Mouse (Mus musculus) neural tube, embryonic 15.5 days (tissue): ENCODE data around the gene Fam178b. TPM values are rescaled to one million over a fixed set of nuclear protein-coding genes. Genes with fewer than 3 reads are reported as not detected.

Source experiments
- ATAC-seq: fragments of 200-750 bp; cut with Nextera tagmentation; 2 replicates; pipeline ENCODE4 v1.8.0; 2017; ENCODE audit warnings: mild to moderate bottlenecking, moderate TSS enrichment, moderate library complexity; ENCODE audit not compliant: low FRiP score
- H3K27ac ChIP-seq: fragments of 300-500 bp; sonication (generic); replicated peaks from 2 replicates; pipeline ENCODE4 v1.5.1; 2015; ENCODE audit warnings: mild to moderate bottlenecking, inconsistent platforms
- H3K27me3 ChIP-seq: fragments of 300-500 bp; sonication (generic); replicated peaks from 2 replicates; pipeline ENCODE4 v1.6.1; 2015; ENCODE audit warnings: inconsistent platforms
- H3K36me3 ChIP-seq: fragments of 300-500 bp; sonication (generic); 2 replicates; pipeline ENCODE4 v1.6.1; 2015; ENCODE audit warnings: inconsistent platforms
- H3K4me1 ChIP-seq: fragments of 300-500 bp; sonication (generic); 2 replicates; pipeline ENCODE4 v1.6.1; 2015; ENCODE audit warnings: inconsistent platforms
- H3K4me2 ChIP-seq: fragments of 300-500 bp; sonication (generic); 2 replicates; pipeline ENCODE4 v1.6.1; 2015; ENCODE audit warnings: inconsistent platforms, mild to moderate bottlenecking, moderate library complexity
- H3K4me3 ChIP-seq: fragments of 300-500 bp; sonication (generic); replicated peaks from 2 replicates; pipeline ENCODE4 v1.5.1; 2015; ENCODE audit warnings: mild to moderate bottlenecking, inconsistent platforms
- H3K9ac ChIP-seq: fragments of 300-500 bp; sonication (generic); replicated peaks from 2 replicates; pipeline ENCODE4 v1.6.1; 2015; ENCODE audit warnings: mild to moderate bottlenecking, inconsistent platforms
- H3K9me3 ChIP-seq: fragments of 300-500 bp; sonication (generic); replicated peaks from 2 replicates; pipeline ENCODE4 v1.6.1; 2016; ENCODE audit warnings: inconsistent platforms
- WGBS: fragments of 180-500 bp; shearing (Covaris S2); methylation state at CpG from one replicate; pipeline ENCODE4 v1.1.7; 2015; ENCODE audit warnings: mixed read lengths; 5-methylcytosine and 5-hydroxymethylcytosine counted together
- polyA plus RNA-seq: library from polyadenylated mRNA; unstranded; fragments of >200 nt; fragmentation: Nextera tagmentation; extraction: Ambion mirVana; gene quantifications from 2 replicates; pipeline ENCODE4 v1.2.1, GENCODE M21; 2015

Fam178b gene
- polyA plus RNA-seq, 1 experiment from 2014 or later: 0.27 TPM

- Histone ChIP-seq H3K4me1 (peaks cover 40% of the 10 kb centered on the region), H3K36me3 (peaks cover 22% of the 10 kb centered on the region), H3K27me3 (no peaks in the 10 kb centered on the region), H3K9me3 (no peaks in the 10 kb centered on the region), H3K9ac (peak overlapping the region; percentile 97), H3K27ac (peak overlapping the region; percentile 96), H3K4me3 (peak overlapping the region; percentile 96), H3K4me2 (peak overlapping the region; percentile 95)
- WGBS: 0% methylated on average over 47 of the region's 48 CpGs
- ATAC-seq: peak; percentile 68
Measured at GRCm38 (mm10) chr1:36557457-36558011, 125.4 kb downstream of the Fam178b start.

GRCm38 (mm10) chr1:36556553-36557456, 126.2 kb downstream of the Fam178b start:
- peaks cover 40% of the 10 kb centered on the region for H3K4me1 ChIP-seq
- no peaks in the 10 kb centered on the region for H3K9me3 ChIP-seq
- H3K9ac ChIP-seq: peak overlapping the region; percentile 97
- no peaks in the 10 kb centered on the region for H3K27me3 ChIP-seq
- H3K4me2 ChIP-seq: peak overlapping the region; percentile 95
- H3K27ac ChIP-seq: peak overlapping the region; percentile 96
- under 1% methylated on average over 50 of the region's 52 CpGs for WGBS
- H3K4me3 ChIP-seq: peak overlapping the region; percentile 96
- ATAC-seq: peak; percentile 84
- peaks cover 29% of the 10 kb centered on the region for H3K36me3 ChIP-seq

- peaks cover 38% of the 10 kb centered on the region for H3K36me3 ChIP-seq
- no peaks in the 10 kb centered on the region for H3K9me3 ChIP-seq
- H3K9ac ChIP-seq: peak overlapping the region; percentile 97
- peaks cover 45% of the 10 kb centered on the region for H3K4me1 ChIP-seq
- H3K4me2 ChIP-seq: peak overlapping the region; percentile 95
- no peak for ATAC-seq
- peak overlapping the region; percentile 96 for H3K4me3 ChIP-seq
- H3K27me3 ChIP-seq: no peaks in the 10 kb centered on the region
- 1% methylated on average over 8 of the region's 8 CpGs for WGBS
- peak overlapping the region; percentile 96 for H3K27ac ChIP-seq
Measured at GRCm38 (mm10) chr1:36555798-36556395, 127.1 kb downstream of the Fam178b start.

- Histone ChIP-seq H3K36me3 (peaks cover 48% of the 10 kb centered on the region), H3K27ac (peak overlapping the region; percentile 96), H3K4me2 (peak overlapping the region; percentile 95), H3K4me1 (peaks cover 49% of the 10 kb centered on the region), H3K9ac (peak overlapping the region; percentile 97), H3K4me3 (peak overlapping the region; percentile 96), H3K27me3 (no peaks in the 10 kb centered on the region), H3K9me3 (no peaks in the 10 kb centered on the region)
- ATAC-seq: no peak
- 58% methylated on average over 21 of the region's 21 CpGs for WGBS
Measured at GRCm38 (mm10) chr1:36554633-36555399, 128.2 kb downstream of the Fam178b start.

- peaks cover 59% of the 10 kb centered on the region for H3K4me1 ChIP-seq
- no peak overlapping the region for H3K27ac ChIP-seq
- no peak for ATAC-seq
- WGBS: 92% methylated on average over 16 of the region's 16 CpGs
- no peaks in the 10 kb centered on the region for H3K27me3 ChIP-seq
- H3K4me3 ChIP-seq: no peak overlapping the region
- no peak overlapping the region for H3K9ac ChIP-seq
- no peaks in the 10 kb centered on the region for H3K9me3 ChIP-seq
- H3K4me2 ChIP-seq: no peak overlapping the region
- H3K36me3 ChIP-seq: peaks cover 58% of the 10 kb centered on the region
Measured at GRCm38 (mm10) chr1:36552506-36552905, 130.5 kb downstream of the Fam178b start.

GRCm38 (mm10) chr1:36551904-36552303, 131.1 kb downstream of the Fam178b start:
- no peak for ATAC-seq
- H3K36me3 ChIP-seq: peaks cover 58% of the 10 kb centered on the region
- no peaks in the 10 kb centered on the region for H3K27me3 ChIP-seq
- H3K4me1 ChIP-seq: peaks cover 62% of the 10 kb centered on the region
- no peak overlapping the region for H3K4me2 ChIP-seq
- no peak overlapping the region for H3K27ac ChIP-seq
- no peak overlapping the region for H3K4me3 ChIP-seq
- no peak overlapping the region for H3K9ac ChIP-seq
- H3K9me3 ChIP-seq: no peaks in the 10 kb centered on the region
- 93% methylated on average over 17 of the region's 17 CpGs for WGBS

- Histone ChIP-seq H3K27ac (no peak overlapping the region), H3K4me3 (no peak overlapping the region), H3K4me1 (peaks cover 67% of the 10 kb centered on the region), H3K36me3 (peaks cover 58% of the 10 kb centered on the region), H3K27me3 (no peaks in the 10 kb centered on the region), H3K4me2 (no peak overlapping the region), H3K9me3 (no peaks in the 10 kb centered on the region), H3K9ac (no peak overlapping the region)
- WGBS: 77% methylated on average over 20 of the region's 20 CpGs
- no peak for ATAC-seq
Measured at GRCm38 (mm10) chr1:36550075-36550863, 132.7 kb downstream of the Fam178b start.

- H3K36me3 ChIP-seq: peaks cover 54% of the 10 kb centered on the region
- peaks cover 61% of the 10 kb centered on the region for H3K4me1 ChIP-seq
- WGBS: 81% methylated on average over 18 of the region's 18 CpGs
- no peaks in the 10 kb centered on the region for H3K27me3 ChIP-seq
- no peak for ATAC-seq
- H3K9me3 ChIP-seq: no peaks in the 10 kb centered on the region
- no peak overlapping the region for H3K9ac ChIP-seq
- H3K4me2 ChIP-seq: no peak overlapping the region
- H3K4me3 ChIP-seq: no peak overlapping the region
- 0 out of 2 replicates have a peak overlapping the region, but pooled peaks have one; percentile 13 for H3K27ac ChIP-seq
Measured at GRCm38 (mm10) chr1:36549491-36549890, 133.5 kb downstream of the Fam178b start.

- H3K27ac ChIP-seq: no peak overlapping the region
- peaks cover 54% of the 10 kb centered on the region for H3K4me1 ChIP-seq
- H3K27me3 ChIP-seq: no peaks in the 10 kb centered on the region
- H3K9ac ChIP-seq: no peak overlapping the region
- no peak for ATAC-seq
- 48% methylated on average over 8 of the region's 8 CpGs for WGBS
- H3K4me2 ChIP-seq: no peak overlapping the region
- no peak overlapping the region for H3K4me3 ChIP-seq
- peaks cover 49% of the 10 kb centered on the region for H3K36me3 ChIP-seq
- no peaks in the 10 kb centered on the region for H3K9me3 ChIP-seq
Measured at GRCm38 (mm10) chr1:36548771-36549170, 134.2 kb downstream of the Fam178b start.

- peaks cover 42% of the 10 kb centered on the region for H3K36me3 ChIP-seq
- peaks cover 51% of the 10 kb centered on the region for H3K4me1 ChIP-seq
- H3K9me3 ChIP-seq: no peaks in the 10 kb centered on the region
- H3K4me3 ChIP-seq: no peak overlapping the region
- peak overlapping the region; percentile 75 for H3K27ac ChIP-seq
- peak overlapping the region; percentile 15; the same call in 1 of the 2 replicates for H3K4me2 ChIP-seq
- ATAC-seq: no peak
- 33% methylated on average over 9 of the region's 9 CpGs for WGBS
- H3K9ac ChIP-seq: no peak overlapping the region; the same call in 1 of the 2 replicates
- H3K27me3 ChIP-seq: no peaks in the 10 kb centered on the region
Measured at GRCm38 (mm10) chr1:36547981-36548598, 134.9 kb downstream of the Fam178b start.
